In genomic region chr5:105415951-105416675, GRCm38 (mm10) we compare ENCODE assay signal across 8 mouse cellular contexts. TPM values are rescaled to one million over a fixed set of nuclear protein-coding genes. Genes with fewer than 3 reads are reported as not detected.
A peak's percentile ranks its signal among the peaks of the same experiment; 100 is the strongest.
DNase-seq lines count a peak whose midpoint lies in the region; ATAC-seq lines count a peak whose summit lies in the region.

No protein-coding gene starts in this region.

- peak; percentile 60 for ATAC-seq in hindbrain, embryonic 13.5 days (ENCODE audit: low FRiP score)
- peak; percentile 9 for ATAC-seq in liver, embryonic 13.5 days (ENCODE audit: low read depth)
- peak; percentile 48 for ATAC-seq in stomach, embryonic 16.5 days (ENCODE audit: insufficient read depth, low FRiP score)

- DNase-seq in embryo, embryonic 10.5 days (ENCODE audit: low spot score) = peak; percentile 46
- DNase-seq in embryo, embryonic 10 days (ENCODE audit: low spot score) = no peak
- DNase-seq in urinary bladder, adult 2 months (ENCODE audit: low spot score) = peak; percentile 30
- DNase-seq in urinary bladder, postnatal 36 days (ENCODE audit: low spot score in 2 of 2) = no peak
- no peak for DNase-seq in liver, embryonic 13.5 days
- no peak for DNase-seq in natural killer cell, adult 2 months (ENCODE audit: low spot score in 2 of 2)

- H3K4me3 ChIP-seq in hindbrain, embryonic 13.5 days = peak overlapping the region; percentile 93
- peak overlapping the region; percentile 96 for H3K4me3 ChIP-seq in liver, embryonic 13.5 days (replicated peaks)
- H3K4me3 ChIP-seq in stomach, embryonic 16.5 days (replicated peaks; ENCODE audit: low read length) = peak overlapping the region; percentile 78

- peaks cover 4% of the 10 kb centered on the region; the same call in 1 of the 2 replicates for H3K9me3 ChIP-seq in hindbrain, embryonic 13.5 days
- no peaks in the 10 kb centered on the region for H3K9me3 ChIP-seq in liver, embryonic 13.5 days (replicated peaks)
- H3K9me3 ChIP-seq in stomach, embryonic 16.5 days (replicated peaks; ENCODE audit: control insufficient read depth, low read length) = no peaks in the 10 kb centered on the region

- peak overlapping the region; percentile 97 for H3K9ac ChIP-seq in hindbrain, embryonic 13.5 days
- peak overlapping the region; percentile 99 for H3K9ac ChIP-seq in liver, embryonic 13.5 days
- peak overlapping the region; percentile 93 for H3K9ac ChIP-seq in stomach, embryonic 16.5 days (ENCODE audit: low read length)

- H3K27me3 ChIP-seq in hindbrain, embryonic 13.5 days = no peaks in the 10 kb centered on the region
- H3K27me3 ChIP-seq in liver, embryonic 13.5 days = no peaks in the 10 kb centered on the region
- H3K27me3 ChIP-seq in stomach, embryonic 16.5 days (ENCODE audit: control insufficient read depth, insufficient read depth, low read length) = no peaks in the 10 kb centered on the region

- peaks cover 15% of the 10 kb centered on the region for H3K36me3 ChIP-seq in hindbrain, embryonic 13.5 days
- peaks cover 17% of the 10 kb centered on the region for H3K36me3 ChIP-seq in liver, embryonic 13.5 days
- H3K36me3 ChIP-seq in stomach, embryonic 16.5 days (ENCODE audit: control insufficient read depth, insufficient read depth, low read length) = no peaks in the 10 kb centered on the region

- peak overlapping the region; percentile 94 for H3K27ac ChIP-seq in hindbrain, embryonic 13.5 days
- peak overlapping the region; percentile 90 for H3K27ac ChIP-seq in liver, embryonic 13.5 days
- peak overlapping the region; percentile 57 for H3K27ac ChIP-seq in stomach, embryonic 16.5 days (ENCODE audit: low read length)

- peak overlapping the region; percentile 68 for H3K4me2 ChIP-seq in hindbrain, embryonic 13.5 days
- peak overlapping the region; percentile 99 for H3K4me2 ChIP-seq in liver, embryonic 13.5 days
- peak overlapping the region; percentile 98 for H3K4me2 ChIP-seq in stomach, embryonic 16.5 days (ENCODE audit: low read depth, low read length)

- 3% methylated on average over 30 of the region's 36 CpGs for WGBS in hindbrain, embryonic 13.5 days
- 5% methylated on average over 26 of the region's 36 CpGs for WGBS in liver, embryonic 13.5 days (ENCODE audit: insufficient replicate concordance)
- 3% methylated on average over 26 of the region's 36 CpGs for WGBS in stomach, embryonic 16.5 days

- peaks cover 19% of the 10 kb centered on the region; the same call in 1 of the 2 replicates for H3K4me1 ChIP-seq in hindbrain, embryonic 13.5 days (replicated peaks)
- peaks cover 67% of the 10 kb centered on the region for H3K4me1 ChIP-seq in liver, embryonic 13.5 days (replicated peaks)
- H3K4me1 ChIP-seq in stomach, embryonic 16.5 days (ENCODE audit: control insufficient read depth, insufficient read depth, low read length) = peaks cover 14% of the 10 kb centered on the region

RNA-seq across cellular contexts. Expression of gene Lrrc8b, which starts 0.5 kb away (rescaled TPM):
- 2.8 and 3.1 TPM in 2 replicates for polyA plus RNA-seq in urinary bladder, adult 2 months (2012; rRNA removed)
- 13.4 and 13.7 TPM in 2 replicates for polyA plus RNA-seq in hindbrain, embryonic 13.5 days (2015; fragmentation: Nextera tagmentation; extraction: Ambion mirVana)
- polyA plus RNA-seq in liver, embryonic 13.5 days (2015; fragmentation: Nextera tagmentation; extraction: Ambion mirVana) = 4.1 and 5.7 TPM in 2 replicates
- 5.4 and 6.0 TPM in 2 replicates for polyA plus RNA-seq in stomach, embryonic 16.5 days (2015; fragmentation: Nextera tagmentation; extraction: Ambion mirVana)

Comparison
In these comparisons a context has a peak if more than half of its experiments do, and no peak if none do; other contexts are left out.
1. DNase-seq: peak in embryo, embryonic 10.5 days (single experiment) and urinary bladder, adult 2 months (single experiment); none in embryo, embryonic 10 days (single experiment), urinary bladder, postnatal 36 days (0 of 2), liver, embryonic 13.5 days (single experiment) and natural killer cell, adult 2 months (0 of 2).
2. ATAC-seq: peak in every context shown above with its lines; median percentile 60 in hindbrain, embryonic 13.5 days; 48 in stomach, embryonic 16.5 days; 9 in liver, embryonic 13.5 days.
3. Peak in every context shown above with its lines, with median percentiles within 50 percentile points of each other: H3K27ac ChIP-seq, H3K4me2 ChIP-seq, H3K4me3 ChIP-seq and H3K9ac ChIP-seq.